Mouse (Mus musculus): Measurements from ENCODE around the gene Agxt2.
A peak's percentile ranks its signal among the peaks of the same experiment; 100 is the strongest.

Gene Agxt2

DNA sequence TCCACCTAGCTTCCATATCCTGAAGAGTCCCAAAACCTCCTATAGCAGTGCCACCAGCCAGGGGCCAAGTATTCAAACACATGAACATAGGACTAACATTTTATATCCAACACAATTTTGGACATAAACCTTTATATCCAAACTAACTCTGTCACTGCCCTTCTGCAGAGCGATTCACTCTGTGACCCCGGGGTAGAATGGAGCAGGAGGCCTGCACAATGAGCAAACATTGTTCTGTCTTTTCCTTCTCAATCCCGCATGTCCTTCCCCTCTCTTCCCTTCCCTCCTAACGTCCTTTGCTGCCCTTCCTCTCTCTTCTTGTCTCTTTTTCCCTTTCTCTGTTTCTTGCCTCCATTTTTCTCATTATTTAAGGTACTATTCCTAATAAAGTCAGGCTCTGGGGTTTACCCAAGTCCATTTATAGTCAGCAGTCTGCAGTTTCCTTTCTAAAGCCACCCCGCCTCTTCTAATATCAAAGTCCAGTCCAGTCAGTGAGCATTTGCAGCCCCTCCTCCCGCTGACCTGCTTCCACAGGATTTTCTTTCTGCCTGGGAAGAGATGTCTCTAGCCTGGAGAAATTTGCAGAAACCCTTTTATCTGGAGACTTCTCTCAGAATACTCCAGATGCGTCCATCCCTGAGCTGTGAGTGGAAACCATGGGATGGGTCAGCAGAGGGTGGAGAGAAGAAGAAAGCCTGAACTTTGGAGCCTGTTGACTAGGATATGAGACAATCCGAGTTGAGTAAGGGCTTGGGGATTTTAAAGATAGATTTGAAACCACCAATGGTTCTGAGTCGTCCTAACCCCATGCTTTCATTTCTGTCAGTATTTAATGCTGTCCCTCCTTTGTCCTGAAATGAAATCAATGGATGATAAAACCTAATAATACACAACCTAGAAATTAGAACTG is at the start of gene Agxt2:
Gene Agxt2 (plus strand): TSS at position 494 of the 910 bp plus-strand sequence.
- no peak for DNase-seq (ENCODE audit: low spot score)

GRCm38 (mm10) chr15:10311826-10312225 is 46.5 kb upstream of the Agxt2 start:
- no peak for DNase-seq (ENCODE audit: low spot score)

DNA sequence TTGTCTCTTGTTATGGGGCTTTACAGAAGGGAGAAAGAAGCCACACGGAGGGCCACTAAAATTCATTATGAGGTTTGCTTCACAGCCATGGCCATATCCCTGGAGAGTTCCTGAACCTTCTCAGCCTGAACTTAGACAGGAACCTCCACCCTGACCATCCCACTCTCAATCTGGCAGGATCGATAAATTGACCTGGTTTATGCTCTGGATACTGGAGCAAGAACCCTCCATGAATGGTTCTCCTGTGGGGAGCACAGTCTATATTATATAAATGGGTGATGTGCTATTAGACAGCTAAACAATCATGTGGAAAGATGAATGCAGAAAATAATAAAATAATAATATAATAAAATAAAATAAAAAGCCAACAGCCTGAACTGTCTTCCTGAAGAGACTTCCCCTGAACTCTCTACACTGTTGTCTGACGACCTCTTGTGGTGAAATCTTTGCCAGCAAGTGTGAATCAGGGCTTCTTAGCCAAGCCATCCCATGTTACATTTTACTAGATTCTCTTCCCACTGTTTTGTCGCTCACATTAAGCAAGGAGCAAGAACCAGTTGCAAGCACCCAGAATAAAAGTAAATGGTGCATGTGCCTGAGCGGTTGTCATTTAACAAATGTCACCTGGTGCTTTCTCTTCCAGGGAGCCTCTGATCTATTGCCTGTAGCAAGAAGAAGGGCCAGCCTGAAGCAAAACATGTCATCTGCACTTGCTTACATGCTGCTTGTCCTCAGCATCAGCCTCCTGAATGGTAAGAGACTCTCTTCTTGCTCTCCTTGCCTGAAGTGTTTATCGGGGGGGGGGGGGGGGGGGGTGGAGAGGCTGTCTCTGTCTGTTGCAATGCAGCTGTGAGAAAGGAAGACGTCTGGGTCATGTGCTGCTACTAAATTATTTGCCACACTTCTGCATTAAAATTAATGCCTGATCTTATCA is 44.5 kb upstream of the Agxt2 start:
- DNase-seq (ENCODE audit: low spot score): peak; percentile 75

GRCm38 (mm10) chr15:10325080-10325479 is 33.3 kb upstream of the Agxt2 start, which contains the start of gene Gm21973:
TSS of gene Gm21973 (plus strand) at chr15:10325380.
- no peak for DNase-seq (ENCODE audit: low spot score)

GRCm38 (mm10) chr15:10330626-10331025 is 27.7 kb upstream of the Agxt2 start:
- DNase-seq (ENCODE audit: low spot score): no peak

- no peak for DNase-seq (ENCODE audit: low spot score)
Measured at GRCm38 (mm10) chr15:10332566-10332965, 25.8 kb upstream of the Agxt2 start.

DNA sequence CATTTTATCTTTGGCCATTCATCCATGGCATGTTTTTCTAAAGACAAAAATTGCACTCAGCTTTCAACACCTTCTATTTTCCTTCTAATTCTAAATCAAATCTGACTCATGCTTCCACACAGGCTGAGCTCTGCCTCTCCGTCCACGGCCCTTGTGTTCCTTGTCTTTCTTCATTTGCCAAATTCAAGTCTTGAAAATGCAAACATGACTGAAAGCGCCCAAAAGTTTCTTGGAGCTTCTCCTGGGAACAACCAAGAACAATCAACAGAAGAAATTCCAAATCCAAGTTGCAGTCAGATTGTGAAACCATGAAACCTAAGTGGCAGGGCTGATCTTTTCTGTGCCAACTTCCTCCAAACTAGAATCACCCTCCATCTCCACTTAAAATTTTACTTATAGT is 19.7 kb upstream of the Agxt2 start:
- DNase-seq (ENCODE audit: low spot score): no peak

DNA sequence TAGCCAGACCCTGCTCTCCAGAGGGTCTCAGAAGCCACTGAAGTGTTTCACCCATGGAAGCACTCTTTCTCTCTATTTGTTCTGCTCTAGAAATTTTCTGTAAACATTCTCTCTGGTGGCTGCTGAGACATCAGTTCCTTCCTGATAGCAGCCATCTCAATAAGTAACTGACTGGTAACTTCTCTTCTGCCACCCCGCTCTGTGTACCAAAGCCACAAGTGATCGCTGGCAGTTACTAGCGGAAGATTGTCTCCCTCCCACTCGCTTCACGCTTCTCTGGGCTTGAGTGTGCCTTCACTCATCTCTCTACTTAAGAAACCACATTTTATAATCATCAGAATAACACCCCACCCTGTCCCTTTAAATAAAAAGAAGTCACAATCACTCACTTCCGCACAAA is 11.3 kb upstream of the Agxt2 start:
- DNase-seq (ENCODE audit: low spot score): no peak

DNA sequence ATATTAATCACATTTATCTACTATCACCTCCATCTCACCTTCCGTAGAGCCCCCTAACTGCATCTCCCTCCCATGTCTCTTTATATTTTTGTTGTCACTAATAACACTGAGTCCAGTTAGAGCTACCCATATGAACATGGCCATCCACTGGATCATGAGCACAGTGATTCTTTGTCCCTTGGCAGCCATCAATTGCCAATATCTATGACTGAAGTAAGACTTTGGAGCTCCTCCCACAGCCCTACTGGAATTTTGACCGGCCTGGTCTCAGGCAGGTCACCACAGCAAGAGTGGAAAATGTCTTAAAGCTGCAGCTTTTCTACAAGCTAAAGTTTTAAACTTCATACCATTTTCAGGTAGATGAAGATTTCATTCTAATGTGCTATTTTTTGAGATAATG is 8.0 kb downstream of the Agxt2 start:
- no peak for DNase-seq (ENCODE audit: low spot score)

GRCm38 (mm10) chr15:10375404-10375803 is 17.1 kb downstream of the Agxt2 start:
- DNase-seq (ENCODE audit: low spot score): no peak

DNA sequence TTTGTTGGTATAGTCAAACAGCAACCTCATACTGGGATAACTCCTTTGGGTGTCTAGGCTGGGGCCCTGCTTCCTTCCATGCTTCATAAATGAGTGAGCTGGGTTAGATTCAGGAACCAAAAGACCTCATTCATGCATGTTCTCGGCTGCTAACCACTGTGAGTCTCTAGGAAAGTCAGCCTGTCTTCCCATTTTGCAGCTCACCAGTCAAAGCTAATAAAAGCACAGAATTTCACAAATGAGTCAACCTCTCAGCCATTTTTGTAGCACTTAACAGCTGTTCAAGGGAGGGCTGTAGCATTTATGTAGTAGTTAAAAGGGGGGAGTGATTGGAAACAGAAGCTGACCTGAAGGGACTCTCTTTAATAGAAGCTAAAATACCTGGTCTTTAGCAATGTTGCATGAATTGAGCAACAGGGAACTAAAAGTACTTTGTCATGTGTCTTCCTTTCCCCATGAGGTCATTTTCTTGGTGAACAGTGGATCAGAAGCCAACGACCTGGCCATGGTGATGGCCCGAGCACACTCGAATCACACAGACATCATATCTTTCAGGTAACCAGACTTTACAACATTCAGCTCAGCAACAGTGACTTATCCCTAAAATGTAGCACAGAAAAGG is 20.1 kb downstream of the Agxt2 start:
- DNase-seq (ENCODE audit: low spot score): no peak

- no peak for DNase-seq (ENCODE audit: low spot score)
Measured at GRCm38 (mm10) chr15:10379757-10380458, 21.6 kb downstream of the Agxt2 start.

DNA sequence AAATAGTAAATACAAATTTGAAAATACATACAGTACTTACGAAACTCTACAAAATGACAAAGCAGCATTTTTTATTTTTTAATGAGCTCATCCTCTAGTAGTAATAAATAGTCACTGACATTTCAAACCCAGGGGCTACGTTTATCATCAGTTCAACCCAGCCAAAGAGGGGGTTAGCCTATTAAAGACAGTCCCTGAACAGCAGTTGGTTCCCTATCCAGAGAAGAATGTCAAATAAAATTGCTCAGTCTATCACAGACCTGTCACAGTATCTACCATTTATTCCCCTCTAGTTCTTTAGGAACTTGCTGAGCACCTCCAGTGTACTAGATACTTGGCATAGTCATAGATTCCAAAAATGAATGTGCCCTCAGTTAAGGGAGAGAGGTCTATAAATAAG is 28.9 kb downstream of the Agxt2 start:
- DNase-seq (ENCODE audit: low spot score): no peak

GRCm38 (mm10) chr15:10399795-10400194 is 41.5 kb downstream of the Agxt2 start:
- no peak for DNase-seq (ENCODE audit: low spot score)

GRCm38 (mm10) chr15:10400415-10400814 is 42.1 kb downstream of the Agxt2 start:
- DNase-seq (ENCODE audit: low spot score): no peak

DNA sequence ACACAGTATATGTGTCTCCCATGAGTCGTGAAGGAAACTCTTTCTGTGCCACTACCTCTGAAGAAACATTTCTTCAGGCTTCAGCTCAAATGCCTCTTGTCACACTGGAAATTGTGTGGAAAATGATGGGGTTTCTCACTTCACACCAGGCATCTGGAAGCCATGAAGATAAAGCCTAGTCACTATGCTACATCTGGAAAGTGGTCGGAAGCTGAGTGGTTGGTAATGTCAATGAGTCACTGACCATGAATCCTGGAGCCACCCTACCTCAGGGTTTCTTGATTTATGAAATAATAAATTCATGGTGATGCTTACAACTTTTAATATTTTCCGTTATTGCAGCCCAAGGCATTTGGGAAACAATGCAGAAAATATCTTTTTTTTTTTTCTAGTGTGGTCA is 51.5 kb downstream of the Agxt2 start:
- DNase-seq (ENCODE audit: low spot score): no peak

DNA sequence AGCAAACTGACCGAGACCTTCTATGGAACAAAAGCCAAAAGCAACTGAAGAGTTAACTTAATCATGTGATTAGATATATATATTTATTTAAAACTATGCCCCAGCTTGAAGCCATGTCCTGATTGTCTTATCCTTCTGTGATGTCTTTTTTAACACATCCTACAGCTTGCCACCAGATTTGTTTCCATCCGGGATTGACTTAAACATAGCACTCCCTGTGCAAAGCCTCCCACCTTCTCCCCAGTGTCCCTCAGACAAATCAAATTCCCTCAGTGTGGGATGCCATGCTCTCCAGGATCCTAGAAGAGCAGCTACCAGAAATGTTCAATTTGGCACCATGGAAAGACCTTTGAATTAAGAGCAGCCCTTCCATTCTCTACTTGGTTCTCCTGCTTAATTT is 52.5 kb downstream of the Agxt2 start:
- DNase-seq (ENCODE audit: low spot score): no peak

- no peak for DNase-seq (ENCODE audit: low spot score)
Measured at GRCm38 (mm10) chr15:10413656-10414055, 55.3 kb downstream of the Agxt2 start.

- no peak for DNase-seq (ENCODE audit: low spot score)
Measured at GRCm38 (mm10) chr15:10421138-10421784, 62.9 kb downstream of the Agxt2 start.

DNA sequence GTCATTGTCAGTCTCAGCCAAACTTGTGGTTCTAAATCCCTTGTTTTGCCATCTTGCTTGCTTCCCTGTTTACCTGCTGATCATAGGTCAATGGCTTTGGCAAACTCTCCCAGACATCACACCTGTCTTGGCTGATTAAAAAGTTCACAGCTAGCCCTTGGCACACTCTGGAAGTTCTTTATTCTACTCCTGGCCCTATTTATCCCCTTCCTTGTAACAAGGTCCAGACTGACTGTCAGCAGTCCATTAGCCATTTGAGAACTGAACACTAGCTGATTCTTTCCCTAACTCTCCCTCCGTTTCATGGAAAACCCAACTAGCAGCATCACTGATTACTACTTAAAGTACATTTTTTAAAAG is 63.4 kb downstream of the Agxt2 start:
- DNase-seq (ENCODE audit: low spot score): no peak

- no peak for DNase-seq (ENCODE audit: low spot score)
Measured at GRCm38 (mm10) chr15:10426124-10426523, 67.8 kb downstream of the Agxt2 start.

All from testis, postnatal 10 days (tissue).